Mouse (Mus musculus): ENCODE results near the gene Pmm2. TPM values are rescaled to one million over a fixed set of nuclear protein-coding genes. Genes with fewer than 3 reads are reported as not detected.

The Pmm2 gene
- polyA plus RNA-seq, 1 experiment from 2014 or later: 38.0 TPM

- peaks cover 52% of the 10 kb centered on the region for H3K36me3 ChIP-seq (replicated peaks; ENCODE audit: insufficient read depth, low read length)
- TF ChIP-seq CTCF (IDR thresholded peaks at IDR 0.05; ENCODE audit: low read depth) (no peak), EP300 (IDR thresholded peaks at IDR 0.05; ENCODE audit: low read depth) (no peak)
- DNase-seq (no peak), ATAC-seq (no peak)
- no peak overlapping the region for H3K4me3 ChIP-seq (ENCODE audit: low read depth, low read length)
- H3K27me3 ChIP-seq (ENCODE audit: insufficient read depth, low read length): no peaks in the 10 kb centered on the region
- H3K4me1 ChIP-seq (ENCODE audit: insufficient read depth): peaks cover 26% of the 10 kb centered on the region
- peak overlapping the region; percentile 92 for H3K27ac ChIP-seq (ENCODE audit: low read depth)
- no peaks in the 10 kb centered on the region for H3K9me3 ChIP-seq (ENCODE audit: low read length)
- H3K4me2 ChIP-seq (ENCODE audit: low read depth, low read length): peak overlapping the region; percentile 62
- peak overlapping the region; percentile 59 for H3K9ac ChIP-seq (replicated peaks)
Observed at GRCm38 (mm10) chr16:8687559-8688112, 50.2 kb downstream of the Pmm2 start.

GRCm38 (mm10) chr16:8689979-8690656, 52.6 kb downstream of the Pmm2 start:
- Histone ChIP-seq H3K27ac (ENCODE audit: low read depth) (0 out of 2 replicates have a peak overlapping the region, but pooled peaks have one; percentile 30), H3K36me3 (replicated peaks; ENCODE audit: insufficient read depth, low read length) (peaks cover 72% of the 10 kb centered on the region), H3K9me3 (ENCODE audit: low read length) (no peaks in the 10 kb centered on the region), H3K4me1 (ENCODE audit: insufficient read depth) (peaks cover 26% of the 10 kb centered on the region), H3K4me3 (ENCODE audit: low read depth, low read length) (no peak overlapping the region), H3K27me3 (ENCODE audit: insufficient read depth, low read length) (no peaks in the 10 kb centered on the region), H3K9ac (replicated peaks) (no peak overlapping the region), H3K4me2 (ENCODE audit: low read depth, low read length) (no peak overlapping the region)
- 93% methylated on average over 11 of the region's 11 CpGs for WGBS (ENCODE audit: insufficient replicate concordance)
- TF ChIP-seq EP300 (IDR thresholded peaks at IDR 0.05; ENCODE audit: low read depth) (no peak), CTCF (IDR thresholded peaks at IDR 0.05; ENCODE audit: low read depth) (no peak)
- DNase-seq: no peak
- no peak for ATAC-seq

GRCm38 (mm10) chr16:8691206-8691605, 53.7 kb downstream of the Pmm2 start:
- peaks cover 19% of the 10 kb centered on the region for H3K4me1 ChIP-seq (ENCODE audit: insufficient read depth)
- no peak for DNase-seq
- H3K4me3 ChIP-seq (ENCODE audit: low read depth, low read length): no peak overlapping the region
- TF ChIP-seq CTCF (IDR thresholded peaks at IDR 0.05; ENCODE audit: low read depth) (no peak), EP300 (IDR thresholded peaks at IDR 0.05; ENCODE audit: low read depth) (no peak)
- WGBS (ENCODE audit: insufficient replicate concordance): 90% methylated on average over 7 of the region's 7 CpGs
- H3K9me3 ChIP-seq (ENCODE audit: low read length): no peaks in the 10 kb centered on the region
- no peak overlapping the region for H3K4me2 ChIP-seq (ENCODE audit: low read depth, low read length)
- ATAC-seq: no peak
- H3K9ac ChIP-seq (replicated peaks): no peak overlapping the region
- H3K27ac ChIP-seq (ENCODE audit: low read depth): no peak overlapping the region
- H3K27me3 ChIP-seq (ENCODE audit: insufficient read depth, low read length): no peaks in the 10 kb centered on the region
- H3K36me3 ChIP-seq (replicated peaks; ENCODE audit: insufficient read depth, low read length): peaks cover 82% of the 10 kb centered on the region

- WGBS (ENCODE audit: insufficient replicate concordance): 90% methylated on average over 8 of the region's 8 CpGs
- no peak overlapping the region for H3K4me3 ChIP-seq (ENCODE audit: low read depth, low read length)
- H3K36me3 ChIP-seq (replicated peaks; ENCODE audit: insufficient read depth, low read length): peaks cover 98% of the 10 kb centered on the region
- peaks cover 4% of the 10 kb centered on the region; the same call in 1 of the 2 replicates for H3K4me1 ChIP-seq (ENCODE audit: insufficient read depth)
- H3K27me3 ChIP-seq (ENCODE audit: insufficient read depth, low read length): no peaks in the 10 kb centered on the region
- TF ChIP-seq EP300 (IDR thresholded peaks at IDR 0.05; ENCODE audit: low read depth) (no peak), CTCF (IDR thresholded peaks at IDR 0.05; ENCODE audit: low read depth) (no peak)
- no peak overlapping the region for H3K4me2 ChIP-seq (ENCODE audit: low read depth, low read length)
- ATAC-seq (no peak), DNase-seq (no peak)
- no peak overlapping the region for H3K9ac ChIP-seq (replicated peaks)
- H3K27ac ChIP-seq (ENCODE audit: low read depth): no peak overlapping the region
- H3K9me3 ChIP-seq (ENCODE audit: low read length): no peaks in the 10 kb centered on the region
Observed at GRCm38 (mm10) chr16:8699556-8699955, 62.1 kb downstream of the Pmm2 start.

GRCm38 (mm10) chr16:8700586-8700985, 63.1 kb downstream of the Pmm2 start:
- H3K9ac ChIP-seq (replicated peaks): no peak overlapping the region
- TF ChIP-seq EP300 (IDR thresholded peaks at IDR 0.05; ENCODE audit: low read depth): no peak
- 0 out of 2 replicates have a peak overlapping the region, but pooled peaks have one; percentile 18 for H3K27ac ChIP-seq (ENCODE audit: low read depth)
- WGBS (ENCODE audit: insufficient replicate concordance): 70% methylated on average over 3 of the region's 3 CpGs
- H3K4me3 ChIP-seq (ENCODE audit: low read depth, low read length): no peak overlapping the region
- H3K4me2 ChIP-seq (ENCODE audit: low read depth, low read length): no peak overlapping the region
- ATAC-seq: peak; percentile 85
- H3K4me1 ChIP-seq (ENCODE audit: insufficient read depth): peaks cover 4% of the 10 kb centered on the region; the same call in 1 of the 2 replicates
- no peaks in the 10 kb centered on the region for H3K9me3 ChIP-seq (ENCODE audit: low read length)
- peak; percentile 83 for DNase-seq
- H3K36me3 ChIP-seq (replicated peaks; ENCODE audit: insufficient read depth, low read length): peaks cover 99% of the 10 kb centered on the region
- H3K27me3 ChIP-seq (ENCODE audit: insufficient read depth, low read length): no peaks in the 10 kb centered on the region

GRCm38 (mm10) chr16:8711998-8712397, 74.5 kb downstream of the Pmm2 start:
- Histone ChIP-seq H3K4me3 (ENCODE audit: low read depth, low read length) (no peak overlapping the region), H3K36me3 (replicated peaks; ENCODE audit: insufficient read depth, low read length) (peaks cover 96% of the 10 kb centered on the region), H3K9me3 (ENCODE audit: low read length) (no peaks in the 10 kb centered on the region), H3K4me2 (ENCODE audit: low read depth, low read length) (no peak overlapping the region), H3K4me1 (ENCODE audit: insufficient read depth) (no peaks in the 10 kb centered on the region), H3K9ac (replicated peaks) (no peak overlapping the region), H3K27ac (ENCODE audit: low read depth) (no peak overlapping the region), H3K27me3 (ENCODE audit: insufficient read depth, low read length) (no peaks in the 10 kb centered on the region)
- DNase-seq (no peak), ATAC-seq (no peak)
- 86% methylated on average over 9 of the region's 9 CpGs for WGBS (ENCODE audit: insufficient replicate concordance)
- TF ChIP-seq CTCF (IDR thresholded peaks at IDR 0.05; ENCODE audit: low read depth): no peak
- no peak for TF ChIP-seq EP300 (IDR thresholded peaks at IDR 0.05; ENCODE audit: low read depth)

Small RNAs within 50 kb of the gene (microRNA-seq; reads per million reads assigned to microRNA genes)
- not detected for gene Gm22137

Other genes with a start within 250 kb of the Pmm2 start
- gene Tmem114, start 212.5 kb upstream of the Pmm2 start, polyA plus RNA-seq (2015; fragmentation: Nextera tagmentation; extraction: Ambion mirVana): not detected in 2 replicates
- gene Mettl22, start 166.9 kb upstream of the Pmm2 start, polyA plus RNA-seq (2015; fragmentation: Nextera tagmentation; extraction: Ambion mirVana): 6.6 and 6.7 TPM in 2 replicates
- gene Abat, start 124.2 kb upstream of the Pmm2 start, polyA plus RNA-seq (2015; fragmentation: Nextera tagmentation; extraction: Ambion mirVana): 37.8 and 39.1 TPM in 2 replicates
- gene Tmem186, start within 50 bp of the Pmm2 start, polyA plus RNA-seq (2015; fragmentation: Nextera tagmentation; extraction: Ambion mirVana): 6.2 and 7.0 TPM in 2 replicates
- gene Carhsp1, start 34.5 kb downstream of the Pmm2 start, polyA plus RNA-seq (2015; fragmentation: Nextera tagmentation; extraction: Ambion mirVana): 65.4 and 71.2 TPM in 2 replicates
- gene Gm5767, start 43.1 kb downstream of the Pmm2 start, polyA plus RNA-seq (2015; fragmentation: Nextera tagmentation; extraction: Ambion mirVana): 0.43 TPM in 1 of 2 replicates, not detected in the other
- gene Usp7, start 154.6 kb downstream of the Pmm2 start, polyA plus RNA-seq (2015; fragmentation: Nextera tagmentation; extraction: Ambion mirVana): 15.8 and 17.7 TPM in 2 replicates
- gene 1810013L24Rik, start 192.4 kb downstream of the Pmm2 start, polyA plus RNA-seq (2015; fragmentation: Nextera tagmentation; extraction: Ambion mirVana): 7.1 and 7.5 TPM in 2 replicates